Mouse (Mus musculus) megakaryocyte, embryonic 14.5 days (primary cell): ENCODE data around the gene Edrf1.

ENCODE experiments used
- FLI1 ChIP-seq: IDR thresholded peaks from 2 replicates; pipeline ENCODE4 v1.6.1; 2012; ENCODE audit warnings: low read length, inconsistent platforms, mixed read lengths
- GATA1 ChIP-seq: IDR thresholded peaks from 3 replicates; pipeline ENCODE4 v1.6.1; 2012; ENCODE audit warnings: mixed read lengths, low read length, inconsistent platforms, borderline replicate concordance

DNA sequence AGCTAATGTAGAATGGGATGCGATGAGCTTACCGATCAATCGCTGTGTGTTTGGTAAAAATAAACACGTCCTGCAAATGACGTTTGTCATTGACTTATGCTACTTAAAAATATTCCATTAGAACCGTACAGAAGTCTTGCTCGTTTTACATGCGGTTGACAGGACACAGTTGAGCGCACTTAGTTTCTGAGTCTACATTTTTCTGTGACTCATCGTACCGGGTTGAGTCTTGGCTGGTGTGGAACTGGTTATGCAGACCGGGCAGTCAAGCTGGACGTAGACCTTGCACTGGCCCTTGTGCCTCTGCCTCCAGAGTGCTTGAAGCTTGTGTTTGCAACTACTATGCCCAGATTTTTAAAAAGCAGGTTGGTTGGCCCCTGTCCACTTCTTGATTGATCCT, 963 bp downstream of the Edrf1 start:
- no peak for TF ChIP-seq GATA1
- no peak for TF ChIP-seq FLI1
